Mouse (Mus musculus): Measurements from ENCODE around the gene Cd300a. TPM values are rescaled to one million over a fixed set of nuclear protein-coding genes. Genes with fewer than 3 reads are reported as not detected.

Gene Cd300a
- polyA plus RNA-seq, 2 experiments = 2.1 to 3.7 TPM

GRCm38 (mm10) chr11:114874226-114875145 is 15.4 kb upstream of the Cd300a start:
- no peak for ATAC-seq (ENCODE audit: insufficient read depth)
- no peak overlapping the region for H3K9ac ChIP-seq (replicated peaks)
- H3K27me3 ChIP-seq (ENCODE audit: control insufficient read depth, insufficient read depth, low read length) = no peaks in the 10 kb centered on the region
- H3K4me1 ChIP-seq (replicated peaks; ENCODE audit: control insufficient read depth in 2 of 2, insufficient read depth in 2 of 2, low read length in 1 of 2) = peaks cover 0 to 18% of the 10 kb centered on the region in 2 experiments; a peak in 3 of 4 replicates
- TF ChIP-seq EP300 (IDR thresholded peaks at IDR 0.05; ENCODE audit: low read depth) (no peak), CTCF (IDR thresholded peaks at IDR 0.05; ENCODE audit: low read depth) (no peak)
- no peak overlapping the region for H3K27ac ChIP-seq
- no peaks in the 10 kb centered on the region for H3K9me3 ChIP-seq (ENCODE audit: control insufficient read depth, low read length)
- WGBS (ENCODE audit: insufficient replicate concordance) = 53% methylated on average over 9 of the region's 9 CpGs
- no peak for DNase-seq (ENCODE audit: low read depth in 3 of 3, low spot score in 3 of 3)
- H3K4me2 ChIP-seq (ENCODE audit: low read depth) = no peak overlapping the region
- H3K4me3 ChIP-seq (ENCODE audit: insufficient read depth in 1 of 2, low read depth in 2 of 2, low read length in 2 of 2) = no peak overlapping the region
- H3K36me3 ChIP-seq (replicated peaks; ENCODE audit: control insufficient read depth, insufficient read depth, low read depth) = no peaks in the 10 kb centered on the region

DNA sequence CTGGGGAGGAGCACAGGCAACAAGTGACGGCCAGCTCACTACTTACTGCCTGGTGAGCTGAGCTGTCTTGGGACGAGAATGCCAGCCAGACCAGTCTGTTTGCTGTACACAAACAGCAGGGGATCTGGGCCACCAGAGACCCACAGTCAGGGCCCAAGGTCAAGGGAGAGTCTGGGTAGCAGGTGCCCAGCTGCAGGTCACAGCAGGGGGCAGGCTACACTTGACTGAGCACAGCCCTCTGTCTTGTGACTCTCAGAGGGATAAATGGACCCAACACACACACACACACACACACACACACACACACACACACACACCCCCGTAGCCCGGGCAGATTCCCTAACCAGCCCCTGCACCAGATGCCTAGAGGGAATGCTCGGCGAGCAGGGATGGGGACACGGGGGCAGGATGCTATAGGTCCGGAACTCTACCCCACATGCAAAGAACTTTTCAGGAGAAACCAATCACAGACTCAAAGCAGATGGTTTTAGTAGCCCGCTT is 14.5 kb upstream of the Cd300a start:
- 39% methylated on average over 9 of the region's 9 CpGs for WGBS (ENCODE audit: insufficient replicate concordance)
- DNase-seq (ENCODE audit: low read depth in 3 of 3, low spot score in 3 of 3) (no peak), ATAC-seq (ENCODE audit: insufficient read depth) (no peak)
- Histone ChIP-seq H3K9me3 (ENCODE audit: control insufficient read depth, low read length) (no peaks in the 10 kb centered on the region), H3K9ac (replicated peaks) (no peak overlapping the region), H3K27me3 (ENCODE audit: control insufficient read depth, insufficient read depth, low read length) (no peaks in the 10 kb centered on the region), H3K4me1 (replicated peaks; ENCODE audit: control insufficient read depth in 2 of 2, insufficient read depth in 2 of 2, low read length in 1 of 2) (peaks cover 0 to 18% of the 10 kb centered on the region in 2 experiments; a peak in 3 of 4 replicates), H3K4me2 (ENCODE audit: low read depth) (no peak overlapping the region), H3K4me3 (ENCODE audit: insufficient read depth in 1 of 2, low read depth in 2 of 2, low read length in 2 of 2) (no peak overlapping the region), H3K36me3 (replicated peaks; ENCODE audit: control insufficient read depth, insufficient read depth, low read depth) (no peaks in the 10 kb centered on the region), H3K27ac (no peak overlapping the region)
- TF ChIP-seq EP300 (IDR thresholded peaks at IDR 0.05; ENCODE audit: low read depth) (no peak), CTCF (IDR thresholded peaks at IDR 0.05; ENCODE audit: low read depth) (no peak)

GRCm38 (mm10) chr11:114876176-114876575 is 13.7 kb upstream of the Cd300a start:
- no peaks in the 10 kb centered on the region for H3K9me3 ChIP-seq (ENCODE audit: control insufficient read depth, low read length)
- no peak overlapping the region for H3K27ac ChIP-seq
- peaks cover 0 to 18% of the 10 kb centered on the region in 2 experiments; a peak in 3 of 4 replicates for H3K4me1 ChIP-seq (replicated peaks; ENCODE audit: control insufficient read depth in 2 of 2, insufficient read depth in 2 of 2, low read length in 1 of 2)
- no peak overlapping the region for H3K4me2 ChIP-seq (ENCODE audit: low read depth)
- 46% methylated on average over 7 of the region's 7 CpGs for WGBS (ENCODE audit: insufficient replicate concordance)
- H3K4me3 ChIP-seq (ENCODE audit: insufficient read depth in 1 of 2, low read depth in 2 of 2, low read length in 2 of 2) = no peak overlapping the region
- H3K27me3 ChIP-seq (ENCODE audit: control insufficient read depth, insufficient read depth, low read length) = no peaks in the 10 kb centered on the region
- DNase-seq (ENCODE audit: low read depth in 3 of 3, low spot score in 3 of 3) = no peak
- H3K36me3 ChIP-seq (replicated peaks; ENCODE audit: control insufficient read depth, insufficient read depth, low read depth) = no peaks in the 10 kb centered on the region
- no peak for TF ChIP-seq EP300 (IDR thresholded peaks at IDR 0.05; ENCODE audit: low read depth)
- no peak for TF ChIP-seq CTCF (IDR thresholded peaks at IDR 0.05; ENCODE audit: low read depth)
- no peak for ATAC-seq (ENCODE audit: insufficient read depth)
- H3K9ac ChIP-seq (replicated peaks) = no peak overlapping the region

DNA sequence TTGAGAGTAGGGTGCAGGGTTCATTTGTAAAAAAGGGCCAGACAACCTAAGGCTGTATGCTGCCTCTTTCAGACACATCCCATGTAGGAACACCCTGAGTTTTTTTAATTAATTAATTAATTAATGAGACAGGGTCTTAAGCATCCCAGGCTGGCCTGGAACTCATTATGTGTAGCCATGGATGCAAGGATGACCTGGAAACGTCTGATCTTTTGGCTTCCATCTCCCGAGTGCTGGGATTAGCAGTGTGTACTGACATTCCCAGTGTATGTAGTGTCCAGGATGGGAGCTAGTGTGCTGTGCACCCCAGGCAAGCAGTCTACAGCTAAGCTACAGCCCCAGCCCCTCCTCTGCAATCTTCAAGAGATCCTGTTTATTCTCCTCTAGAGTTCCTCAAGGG is 13.2 kb upstream of the Cd300a start:
- Histone ChIP-seq H3K9ac (replicated peaks) (no peak overlapping the region), H3K4me1 (replicated peaks; ENCODE audit: control insufficient read depth in 2 of 2, insufficient read depth in 2 of 2, low read length in 1 of 2) (peaks cover 0 to 18% of the 10 kb centered on the region in 2 experiments; a peak in 3 of 4 replicates), H3K4me3 (ENCODE audit: insufficient read depth in 1 of 2, low read depth in 2 of 2, low read length in 2 of 2) (no peak overlapping the region), H3K27ac (no peak overlapping the region), H3K4me2 (ENCODE audit: low read depth) (no peak overlapping the region), H3K27me3 (ENCODE audit: control insufficient read depth, insufficient read depth, low read length) (no peaks in the 10 kb centered on the region), H3K36me3 (replicated peaks; ENCODE audit: control insufficient read depth, insufficient read depth, low read depth) (no peaks in the 10 kb centered on the region), H3K9me3 (ENCODE audit: control insufficient read depth, low read length) (no peaks in the 10 kb centered on the region)
- 52% methylated on average over 2 of the region's 2 CpGs for WGBS (ENCODE audit: insufficient replicate concordance)
- TF ChIP-seq EP300 (IDR thresholded peaks at IDR 0.05; ENCODE audit: low read depth) (no peak), CTCF (IDR thresholded peaks at IDR 0.05; ENCODE audit: low read depth) (no peak)
- ATAC-seq (ENCODE audit: insufficient read depth) (no peak), DNase-seq (ENCODE audit: low read depth in 3 of 3, low spot score in 3 of 3) (no peak)

- 11% methylated on average over 3 of the region's 3 CpGs for WGBS (ENCODE audit: insufficient replicate concordance)
- TF ChIP-seq CTCF (IDR thresholded peaks at IDR 0.05; ENCODE audit: low read depth) (peak; percentile 65), EP300 (IDR thresholded peaks at IDR 0.05; ENCODE audit: low read depth) (no peak)
- H3K27ac ChIP-seq = no peak overlapping the region
- no peak for DNase-seq (ENCODE audit: low read depth in 3 of 3, low spot score in 3 of 3)
- H3K4me2 ChIP-seq (ENCODE audit: low read depth) = no peak overlapping the region
- no peaks in the 10 kb centered on the region for H3K27me3 ChIP-seq (ENCODE audit: control insufficient read depth, insufficient read depth, low read length)
- H3K36me3 ChIP-seq (replicated peaks; ENCODE audit: control insufficient read depth, insufficient read depth, low read depth) = no peaks in the 10 kb centered on the region
- no peak overlapping the region for H3K4me3 ChIP-seq (ENCODE audit: insufficient read depth in 1 of 2, low read depth in 2 of 2, low read length in 2 of 2)
- ATAC-seq (ENCODE audit: insufficient read depth) = no peak
- no peak overlapping the region for H3K9ac ChIP-seq (replicated peaks)
- H3K4me1 ChIP-seq (replicated peaks; ENCODE audit: control insufficient read depth in 2 of 2, insufficient read depth in 2 of 2, low read length in 1 of 2) = peaks cover 0 to 18% of the 10 kb centered on the region in 2 experiments; a peak in 3 of 4 replicates
- H3K9me3 ChIP-seq (ENCODE audit: control insufficient read depth, low read length) = no peaks in the 10 kb centered on the region
Observed at GRCm38 (mm10) chr11:114877145-114877544, 12.7 kb upstream of the Cd300a start.

All from liver, embryonic 14.5 days (tissue).